11 mouse cellular contexts compared by ENCODE assay signal in the genomic region with DNA sequence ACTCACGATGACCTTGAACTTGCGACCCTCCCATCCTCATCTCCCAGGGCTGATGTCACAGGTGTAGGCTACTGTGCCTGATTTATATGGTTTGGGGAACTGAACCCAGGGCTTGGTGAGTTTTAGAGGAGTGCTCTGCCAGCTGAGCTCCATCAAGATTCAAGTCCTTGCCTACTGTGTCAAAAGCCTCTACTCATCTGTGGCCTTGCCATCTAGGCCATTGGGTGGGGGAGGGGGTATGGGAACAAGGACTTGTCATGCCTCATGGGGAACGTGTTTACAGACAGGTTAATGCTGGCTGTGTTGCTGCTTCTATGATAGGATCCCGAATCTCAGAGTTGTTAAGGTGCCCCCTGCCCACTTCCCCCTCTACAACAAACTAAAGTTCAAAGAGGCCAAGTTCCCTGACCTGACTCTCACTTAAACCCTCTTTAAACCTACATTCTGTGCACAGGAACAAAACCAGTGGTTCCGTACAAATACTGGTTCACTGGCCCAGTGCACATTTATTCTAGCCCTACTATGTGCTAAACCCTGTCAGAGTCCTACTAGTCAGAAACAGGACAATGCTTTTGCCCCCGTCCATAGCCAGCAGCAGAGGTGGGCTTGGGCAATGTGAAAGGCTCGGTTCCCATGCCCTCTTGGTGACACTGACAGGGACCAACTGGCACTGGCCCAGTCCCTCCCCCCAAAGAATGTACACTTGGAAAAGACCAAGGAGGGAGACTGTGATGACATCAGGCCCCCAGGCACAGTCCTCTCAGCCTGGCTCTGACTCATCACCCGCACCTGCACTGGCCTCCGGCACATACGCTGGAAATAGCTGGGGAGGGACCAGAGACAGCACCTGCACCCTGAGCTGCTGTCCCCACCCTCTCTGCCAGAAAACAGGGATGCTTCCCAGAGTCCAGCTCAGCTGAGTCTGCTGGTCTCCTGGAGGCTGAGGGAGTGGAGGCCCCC. TPM values are rescaled to one million over a fixed set of nuclear protein-coding genes. Genes with fewer than 3 reads are reported as not detected.
DNase-seq lines count a peak whose midpoint lies in the region; TF ChIP-seq lines count a peak whose summit lies in the region.
"Had no signal": no experiment of that assay in that cellular context is flagged by ENCODE, and none has a peak within 500 bp of the region (broad histone marks: within the 10 kb centered on the region; RNA-seq: fewer than 3 reads in every experiment).

No protein-coding gene starts in this region.

- TF ChIP-seq CTCF in cerebellum, adult 2 months (IDR thresholded peaks at IDR 0.05; ENCODE audit: borderline replicate concordance, insufficient read depth, low read depth, low read length) = no peak

- no peak overlapping the region for H3K27ac ChIP-seq in cerebellum, adult 2 months (ENCODE audit: insufficient read depth, low read length)
- H3K27ac ChIP-seq: forebrain, embryonic 13.5 days; heart, embryonic 15.5 days; lung, embryonic 15.5 days had no signal

- WGBS in cerebellum, adult 2 months = 78% methylated on average over 10 of the region's 10 CpGs

- H3K4me3 ChIP-seq in cerebellum, adult 2 months (replicated peaks; ENCODE audit: insufficient read depth, low read depth, low read length) = no peak overlapping the region
- H3K4me3 ChIP-seq: forebrain, embryonic 13.5 days; heart, embryonic 15.5 days; lung, embryonic 15.5 days had no signal

- peak; percentile 43 for DNase-seq in lung, postnatal 10 days
- DNase-seq in lung, postnatal 25 days (ENCODE audit: low spot score) = no peak
- peak; percentile 60 for DNase-seq in MN1 (ENCODE audit: low spot score)
- peak; percentile 88 for DNase-seq in adrenal gland, postnatal 14 days
- DNase-seq in thymus, postnatal 10 days (ENCODE audit: low spot score in 2 of 2) = peak; percentile 57 to 58
- DNase-seq in gastrocnemius, postnatal 25 days = no peak
- DNase-seq in cerebellum, adult 2 months = no peak
- DNase-seq: gastrocnemius, postnatal 14 days had no signal

- no peaks in the 10 kb centered on the region for H3K27me3 ChIP-seq in cerebellum, adult 2 months (ENCODE audit: control insufficient read depth, insufficient read depth, low read length)
- H3K27me3 ChIP-seq: heart, embryonic 15.5 days; lung, embryonic 15.5 days had no signal

- no peak for TF ChIP-seq POLR2A in cerebellum, adult 2 months (IDR thresholded peaks at IDR 0.05; ENCODE audit: borderline replicate concordance, insufficient read depth, low read length)

- no peaks in the 10 kb centered on the region for H3K4me1 ChIP-seq in cerebellum, adult 2 months (ENCODE audit: control insufficient read depth, insufficient read depth, low read length)

RNA-seq across cellular contexts. Expression of a gene that starts 33.1 kb away (rescaled TPM):
- total RNA-seq in adrenal gland, postnatal 14 days (2021) = 91.3 and 98.0 TPM in 2 replicates
- total RNA-seq in gastrocnemius, postnatal 25 days (2021) = 10 to 100 TPM; 13.5 to 21.2 TPM
- polyA plus RNA-seq in cerebellum, adult 2 months (2012; rRNA removed) = 53.6 and 55.1 TPM in 2 replicates

RNA-seq across cellular contexts. Expression of a gene that starts 57.0 kb away (rescaled TPM):
- 722 and 781 TPM in 2 replicates for total RNA-seq in adrenal gland, postnatal 14 days (2021)
- 100 to 1,000 TPM; 209 to 218 TPM for total RNA-seq in gastrocnemius, postnatal 25 days (2021)
- polyA plus RNA-seq in cerebellum, adult 2 months (2012; rRNA removed) = 436 and 481 TPM in 2 replicates

Comparison
In these comparisons a context has a peak if more than half of its experiments do, and no peak if none do; other contexts are left out.
1. DNase-seq: peak in lung, postnatal 10 days (single experiment), MN1 (single experiment), adrenal gland, postnatal 14 days (single experiment) and thymus, postnatal 10 days (2 of 2); none in lung, postnatal 25 days (single experiment), gastrocnemius, postnatal 25 days (single experiment) and cerebellum, adult 2 months (0 of 2).